Mouse (Mus musculus) MEL (cell line): ENCODE data around the gene Cd82. TPM values are rescaled to one million over a fixed set of nuclear protein-coding genes. Genes with fewer than 3 reads are reported as not detected.
A peak's percentile ranks its signal among the peaks of the same experiment; 100 is the strongest.

Source experiments
- DNase-seq: peaks from one replicate; pipeline ENCODE4 v3.0.0; 2011; ENCODE audit warnings: low read depth, low spot score
- H3K27ac ChIP-seq: 2 replicates; pipeline ENCODE4 v1.5.1; 2012; ENCODE audit warnings: low read depth, mild to moderate bottlenecking, control low read depth, low read length, moderate library complexity; ENCODE audit not compliant: control insufficient read depth
- H3K27me3 ChIP-seq, 2 experiments: fragments of 150-350 bp in 1 of 2; sonication (generic) in 1 of 2; 2 replicates each; pipeline ENCODE4 v1.6.1; 2012; ENCODE audit warnings: low read length in 2 of 2, mild to moderate bottlenecking in 2 of 2, improper control_type of control experiment in 1 of 2, moderate library complexity in 1 of 2; ENCODE audit not compliant: insufficient read depth in 2 of 2, control insufficient read depth in 1 of 2
- H3K36me3 ChIP-seq, 2 experiments: 2 replicates each; pipeline ENCODE4 v1.6.1; 2012 to 2014; ENCODE audit warnings: low read length in 2 of 2, improper control_type of control experiment in 1 of 2, inconsistent platforms in 1 of 2, mild to moderate bottlenecking in 1 of 2; ENCODE audit not compliant: insufficient read depth in 2 of 2, control insufficient read depth in 1 of 2
- H3K4me1 ChIP-seq, 2 experiments: fragments of 150-350 bp in 1 of 2; sonication (generic) in 1 of 2; 2 replicates each; pipeline ENCODE4 v1.6.1; 2012; ENCODE audit warnings: low read length in 2 of 2, improper control_type of control experiment in 1 of 2, mild to moderate bottlenecking in 1 of 2; ENCODE audit not compliant: insufficient read depth in 2 of 2, control insufficient read depth in 1 of 2
- H3K4me3 ChIP-seq, 2 experiments: fragments of 150-350 bp in 1 of 2; sonication (generic) in 1 of 2; 2 replicates each; pipeline ENCODE4 v1.5.1; 2012; ENCODE audit warnings: low read depth in 2 of 2, low read length in 2 of 2, mild to moderate bottlenecking in 2 of 2, moderate library complexity in 2 of 2, control low read depth in 1 of 2, improper control_type of control experiment in 1 of 2; ENCODE audit not compliant: control insufficient read depth in 1 of 2, insufficient read depth in 1 of 2
- H3K79me2 ChIP-seq: 2 replicates; pipeline ENCODE4 v1.6.1; 2012; ENCODE audit warnings: mild to moderate bottlenecking, low read length, moderate library complexity; ENCODE audit not compliant: control insufficient read depth, poor library complexity, insufficient read depth
- H3K9ac ChIP-seq: 2 replicates; pipeline ENCODE4 v1.6.1; 2012; ENCODE audit warnings: low read depth, mild to moderate bottlenecking, control low read depth, low read length, moderate library complexity; ENCODE audit not compliant: control insufficient read depth, poor library complexity, severe bottlenecking
- H3K9me3 ChIP-seq: fragments of 150-350 bp; sonication (generic); replicated peaks from 2 replicates; pipeline ENCODE4 v1.6.1; 2012; ENCODE audit warnings: mild to moderate bottlenecking, low read length, improper control_type of control experiment, moderate library complexity; ENCODE audit not compliant: insufficient read depth
- CHD1 ChIP-seq: IDR thresholded peaks from 2 replicates; pipeline ENCODE4 v1.6.1; 2012; ENCODE audit warnings: low read depth, mild to moderate bottlenecking, inconsistent platforms, low read length, improper control_type of control experiment
- E2F4 ChIP-seq: IDR thresholded peaks from 2 replicates; pipeline ENCODE4 v1.6.1; 2011; ENCODE audit warnings: low read depth, low read length, improper control_type of control experiment, borderline replicate concordance
- EP300 ChIP-seq, 2 experiments: IDR thresholded peaks; 2 replicates each; pipeline ENCODE4 v1.6.1; 2011; ENCODE audit warnings: improper control_type of control experiment in 2 of 2, low read length in 2 of 2, low read depth in 1 of 2, mild to moderate bottlenecking in 1 of 2
- GABPA ChIP-seq: IDR thresholded peaks from 2 replicates; pipeline ENCODE4 v1.6.1; 2012; ENCODE audit warnings: low read depth, mild to moderate bottlenecking, inconsistent platforms, low read length, improper control_type of control experiment, moderate library complexity
- MAX ChIP-seq: IDR thresholded peaks from 2 replicates; pipeline ENCODE4 v1.6.1; 2011; ENCODE audit warnings: low read length, improper control_type of control experiment
- MAZ ChIP-seq: IDR thresholded peaks from 2 replicates; pipeline ENCODE4 v1.6.1; 2012; ENCODE audit warnings: low read depth, mild to moderate bottlenecking, inconsistent platforms, low read length, improper control_type of control experiment
- MYC ChIP-seq: IDR thresholded peaks from 2 replicates; pipeline ENCODE4 v1.6.1; 2011; ENCODE audit warnings: low read depth, mild to moderate bottlenecking, low read length, improper control_type of control experiment, moderate library complexity
- NELFE ChIP-seq: IDR thresholded peaks from 2 replicates; pipeline ENCODE4 v1.6.1; 2011; ENCODE audit warnings: low read depth, low read length, improper control_type of control experiment
- POLR2AphosphoS2 ChIP-seq: IDR thresholded peaks from 2 replicates; pipeline ENCODE4 v1.6.1; 2011; ENCODE audit warnings: low read length, improper control_type of control experiment
- POLR2AphosphoS5 ChIP-seq: IDR thresholded peaks from 2 replicates; pipeline ENCODE4 v1.6.1; 2012; ENCODE audit warnings: low read depth, borderline replicate concordance, mild to moderate bottlenecking, inconsistent platforms, low read length, moderate library complexity, mixed read lengths
- RCOR1 ChIP-seq: IDR thresholded peaks from 2 replicates; pipeline ENCODE4 v1.6.1; 2012; ENCODE audit warnings: low read depth, mild to moderate bottlenecking, inconsistent platforms, low read length, improper control_type of control experiment
- SIN3A ChIP-seq: IDR thresholded peaks from 2 replicates; pipeline ENCODE4 v1.6.1; 2012; ENCODE audit warnings: low read length, improper control_type of control experiment, inconsistent platforms
- SMC3 ChIP-seq: IDR thresholded peaks from 2 replicates; pipeline ENCODE4 v1.6.1; 2011; ENCODE audit warnings: low read depth, low read length, improper control_type of control experiment
- TAL1 ChIP-seq: IDR thresholded peaks from 2 replicates; pipeline ENCODE4 v1.6.1; 2012; ENCODE audit warnings: mild to moderate bottlenecking, inconsistent platforms, low read length, moderate library complexity, mixed read lengths
- UBTF ChIP-seq: IDR thresholded peaks from 2 replicates; pipeline ENCODE4 v1.6.1; 2012; ENCODE audit warnings: low read depth, mild to moderate bottlenecking, inconsistent platforms, low read length, improper control_type of control experiment, moderate library complexity, borderline replicate concordance; ENCODE audit not compliant: insufficient read depth
- USF2 ChIP-seq, 2 experiments: IDR thresholded peaks; 2 replicates each; pipeline ENCODE4 v1.6.1; 2011 to 2012; ENCODE audit warnings: improper control_type of control experiment in 2 of 2, low read length in 2 of 2, borderline replicate concordance in 1 of 2, inconsistent platforms in 1 of 2, low read depth in 1 of 2, mild to moderate bottlenecking in 1 of 2; ENCODE audit not compliant: insufficient read depth in 1 of 2
- ZMIZ1 ChIP-seq: IDR thresholded peaks from 2 replicates; pipeline ENCODE4 v1.6.1; 2012; ENCODE audit warnings: low read depth, mild to moderate bottlenecking, inconsistent platforms, low read length, improper control_type of control experiment, moderate library complexity
- polyA plus RNA-seq, 2 experiments: library from polyadenylated mRNA; stranded (reverse) in 1 of 2; unstranded in 1 of 2; fragments of >175 nt in 1 of 2; fragments of >200 nt in 1 of 2; gene quantifications; 2 replicates each; pipeline versions ENCODE4 v1.2.1 to v1.2.4; 2012; ENCODE audit warnings: low replicate concordance in 2 of 2, low read depth in 1 of 2; ENCODE audit not compliant: insufficient read length in 2 of 2, insufficient read depth in 1 of 2, missing spikeins in 1 of 2
- total RNA-seq: library from RNA; depleted of rRNA; stranded (reverse); fragments of 300-350 nt; gene quantifications from 2 replicates; pipeline ENCODE4 v1.2.3, GENCODE M21; 2012

The Cd82 gene
- total and polyA plus RNA-seq, 3 experiments: 37.6 to 59.7 TPM; not detected in 1

DNA sequence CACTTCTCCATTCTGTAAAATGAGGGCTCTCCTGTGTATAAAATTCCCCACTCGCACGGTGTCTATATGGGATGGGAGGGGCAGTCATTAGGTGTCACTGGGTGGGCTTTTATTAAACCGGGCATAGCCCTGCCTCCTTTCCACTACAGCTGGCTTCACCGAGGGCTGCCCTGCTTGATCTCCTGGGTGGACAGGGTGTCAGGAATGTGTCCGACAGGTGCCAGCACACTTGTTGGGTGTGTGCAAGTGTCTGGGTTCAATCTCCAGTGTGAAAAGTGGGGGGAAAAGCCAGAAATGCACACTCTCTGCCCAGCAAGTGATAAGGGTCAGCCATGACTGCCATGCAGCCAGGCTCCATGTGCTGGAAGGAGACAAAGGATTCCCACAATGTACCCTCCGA, 10.9 kb downstream of the Cd82 start:
- TF ChIP-seq USF2 (IDR thresholded peaks at IDR 0.05; ENCODE audit: borderline replicate concordance in 1 of 2, insufficient read depth in 1 of 2, low read depth in 1 of 2, low read length in 2 of 2) (no peak), TAL1 (peak; percentile 20; the same call in 1 of the 2 replicates)
- no peaks in the 10 kb centered on the region for H3K27me3 ChIP-seq
- H3K4me1 ChIP-seq: peaks cover 34 to 40% of the 10 kb centered on the region in 2 experiments
- H3K79me2 ChIP-seq: no peaks in the 10 kb centered on the region; the same call in 1 of the 2 replicates
- no peak overlapping the region for H3K9ac ChIP-seq
- no peak overlapping the region for H3K27ac ChIP-seq
- H3K9me3 ChIP-seq: no peaks in the 10 kb centered on the region
- H3K36me3 ChIP-seq: peaks cover 0 to 28% of the 10 kb centered on the region in 2 experiments; a peak in 3 of 4 replicates
- DNase-seq: no peak
- H3K4me3 ChIP-seq: no peak overlapping the region

DNA sequence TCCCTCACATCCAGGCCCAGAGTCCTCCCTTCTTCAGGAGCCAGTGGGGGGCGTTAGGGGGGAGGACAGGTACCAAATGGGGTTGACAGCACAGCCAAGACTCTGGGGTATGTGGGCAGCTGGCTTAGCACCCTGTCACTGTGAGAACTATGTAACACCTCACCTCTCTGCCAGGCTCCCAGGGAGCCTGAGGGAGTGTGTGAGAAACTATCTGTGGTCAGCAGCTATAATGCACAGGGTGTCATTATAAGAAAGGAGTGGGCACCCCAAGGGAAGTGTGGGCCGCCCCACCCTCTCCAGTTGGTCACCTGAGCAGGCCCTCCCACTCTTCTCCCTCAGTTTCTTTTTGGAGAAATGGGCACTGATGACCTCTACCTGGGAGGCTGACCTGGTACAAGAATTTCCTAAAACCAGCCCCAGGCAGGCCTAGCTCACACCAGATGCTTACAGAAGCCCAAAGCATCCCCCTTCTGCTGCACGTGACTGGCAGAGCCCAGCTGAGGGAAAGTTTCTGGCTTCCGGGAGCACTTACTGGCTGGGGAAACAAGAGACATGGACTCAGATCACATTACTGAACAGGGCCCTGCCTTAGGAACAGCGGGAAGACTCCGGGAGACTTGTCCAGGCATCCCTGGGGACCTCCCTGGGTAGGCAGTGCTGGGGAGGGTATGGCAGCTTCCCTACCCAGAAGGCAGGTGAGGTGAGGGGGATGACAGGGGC, 11.6 kb downstream of the Cd82 start:
- no peak overlapping the region for H3K27ac ChIP-seq
- H3K4me3 ChIP-seq: no peak overlapping the region
- no peaks in the 10 kb centered on the region for H3K9me3 ChIP-seq
- peaks cover 40 to 47% of the 10 kb centered on the region in 2 experiments for H3K4me1 ChIP-seq
- TF ChIP-seq GABPA: no peak
- TF ChIP-seq MYC: no peak
- TF ChIP-seq SMC3: no peak
- TF ChIP-seq POLR2AphosphoS5: no peak
- no peak for TF ChIP-seq NELFE
- TF ChIP-seq EP300 (IDR thresholded peaks at IDR 0.05; ENCODE audit: low read depth in 1 of 2, low read length in 2 of 2): no peak
- TF ChIP-seq SIN3A: no peak
- TF ChIP-seq RCOR1: no peak
- TF ChIP-seq ZMIZ1: no peak
- TF ChIP-seq MAZ: no peak
- TF ChIP-seq POLR2AphosphoS2: no peak
- no peak for TF ChIP-seq UBTF
- TF ChIP-seq MAX: no peak
- no peak for TF ChIP-seq CHD1
- TF ChIP-seq E2F4: no peak
- no peaks in the 10 kb centered on the region; the same call in 1 of the 2 replicates for H3K79me2 ChIP-seq
- DNase-seq: no peak
- no peak overlapping the region for H3K9ac ChIP-seq
- H3K27me3 ChIP-seq: no peaks in the 10 kb centered on the region
- peaks cover 0 to 32% of the 10 kb centered on the region in 2 experiments; a peak in 3 of 4 replicates for H3K36me3 ChIP-seq
